Mouse (Mus musculus): ENCODE measurements around the gene Exoc4.

DNA sequence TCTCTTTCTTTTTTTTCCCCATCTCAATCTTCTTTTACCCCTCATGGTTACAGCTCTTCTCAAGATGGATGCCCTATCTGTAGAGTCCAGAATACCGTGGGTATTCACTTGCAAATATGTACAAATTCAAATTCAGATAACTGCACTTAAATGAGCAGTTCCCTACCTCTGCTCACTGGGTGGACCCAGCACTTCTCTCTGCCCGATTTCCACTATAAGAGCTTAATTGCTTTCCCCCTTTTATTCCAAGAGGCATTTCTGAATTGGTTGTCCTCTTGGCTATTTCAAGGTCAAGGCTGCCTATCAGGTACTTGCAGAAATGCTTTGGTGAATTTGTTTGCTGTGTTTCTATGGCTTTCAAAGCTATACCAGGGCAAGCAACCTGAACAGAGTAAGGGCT, 521.1 kb downstream of the Exoc4 start:
- no peak for TF ChIP-seq POLR2A (IDR thresholded peaks at IDR 0.05; ENCODE audit: low read depth, low read length)
- TF ChIP-seq CTCF (conservative IDR thresholded peaks at IDR 0.05; ENCODE audit: insufficient read depth, insufficient read length, low read depth, low read length) = no peak

All from kidney, adult 2 months (tissue).